Mouse (Mus musculus) cerebellum, adult 18-20 months (tissue): ENCODE results near the gene Sqstm1.
A peak's percentile ranks its signal among the peaks of the same experiment; 100 is the strongest.

Experiments
- DNase-seq, 2 experiments: peaks; one replicate each; pipeline ENCODE4 v3.0.0; 2021

Sqstm1 gene

DNA sequence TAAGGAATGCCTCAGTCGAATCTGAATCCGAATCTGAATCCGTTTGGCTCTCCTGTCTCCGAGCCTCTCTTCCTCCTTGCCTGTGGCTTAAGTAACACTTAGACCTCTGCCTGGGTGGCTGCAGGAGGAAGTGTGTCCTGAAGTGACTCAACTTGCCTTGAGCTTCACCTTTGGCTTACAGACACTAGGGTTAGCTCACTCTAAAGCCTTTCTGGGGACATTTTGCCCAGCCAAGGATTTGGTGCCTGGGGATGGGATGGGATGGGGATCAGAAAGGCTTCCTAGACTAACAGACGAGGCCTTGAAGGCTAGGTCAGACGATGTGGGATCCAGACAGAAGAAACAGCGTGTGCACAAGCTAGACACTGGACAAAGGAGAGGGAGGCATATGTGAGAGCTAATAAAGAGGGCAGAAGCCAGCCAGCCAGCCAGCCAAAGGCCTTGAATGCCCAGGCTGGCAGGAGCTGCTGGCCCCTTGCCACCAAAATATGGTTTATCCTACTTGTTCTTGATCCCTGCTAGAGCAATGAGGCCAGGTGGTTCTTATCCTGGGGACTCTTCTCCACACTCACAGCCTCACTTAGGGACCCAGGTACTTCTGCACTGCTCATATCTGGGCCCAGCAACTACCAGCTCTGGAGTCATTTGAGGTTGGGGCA, 18.8 kb upstream of the Sqstm1 start:
- peak; percentile 92 to 94 for DNase-seq

DNA sequence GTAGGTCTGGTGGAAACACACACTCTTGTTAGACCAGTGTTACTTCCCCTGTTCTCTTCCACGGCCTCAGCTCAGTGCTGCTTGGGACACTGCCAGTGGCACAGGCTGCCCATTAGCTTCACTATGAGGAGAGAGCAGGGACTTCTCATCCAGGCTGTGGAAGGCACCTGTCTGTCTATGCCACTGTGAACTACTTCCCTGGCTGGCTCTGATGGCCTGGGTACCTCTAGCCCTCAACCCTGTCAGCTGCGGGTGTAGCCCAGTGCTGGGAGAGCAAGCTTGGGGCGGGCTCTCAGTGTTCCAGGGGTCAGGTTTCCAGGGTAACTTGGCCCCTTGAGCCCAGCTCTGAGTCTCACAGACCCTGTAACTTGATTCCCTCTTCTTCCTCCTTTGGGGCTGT, 18.1 kb upstream of the Sqstm1 start:
- peak; percentile 70 to 76 for DNase-seq

DNA sequence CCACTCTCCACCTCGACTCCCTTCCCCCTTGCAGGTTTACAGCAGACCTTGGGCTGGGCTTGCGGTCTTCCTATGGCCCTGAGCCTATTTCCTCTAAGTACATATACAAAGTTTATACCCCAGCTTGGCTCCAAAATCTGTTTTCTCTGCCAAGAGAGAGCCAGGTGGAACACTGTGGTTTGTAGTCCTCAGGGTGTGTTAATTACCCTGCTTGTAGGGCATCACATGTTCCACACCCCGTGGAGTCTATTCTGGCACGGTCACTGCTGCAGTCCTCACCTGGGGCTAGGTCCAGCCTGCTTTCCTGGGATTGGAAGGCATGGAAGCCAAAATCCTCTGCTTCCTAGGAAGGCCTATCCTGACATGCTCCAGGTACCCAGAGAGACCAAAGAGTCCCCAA, 17.1 kb upstream of the Sqstm1 start:
- peak; percentile 79 to 86 for DNase-seq

DNA sequence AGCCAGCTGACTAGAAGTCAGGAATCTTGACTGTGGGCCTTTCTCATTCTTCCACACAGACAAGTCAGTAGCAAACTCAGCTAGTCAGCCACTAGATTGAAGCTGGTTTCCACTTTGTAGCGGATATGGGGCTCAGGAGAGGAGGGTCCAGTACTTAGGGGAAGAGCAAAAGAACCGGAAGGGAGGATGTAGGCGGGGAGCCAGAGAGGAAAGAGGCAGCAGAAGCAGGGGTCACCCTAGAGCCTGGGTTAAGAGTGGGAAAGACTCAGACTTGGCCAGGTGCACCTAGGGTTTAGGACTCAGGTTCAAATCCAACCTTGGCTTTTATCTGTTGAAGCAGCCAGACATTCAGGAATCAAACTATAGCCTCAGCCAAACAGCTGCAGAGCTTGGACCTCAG, 16.6 kb upstream of the Sqstm1 start:
- DNase-seq: no peak

DNA sequence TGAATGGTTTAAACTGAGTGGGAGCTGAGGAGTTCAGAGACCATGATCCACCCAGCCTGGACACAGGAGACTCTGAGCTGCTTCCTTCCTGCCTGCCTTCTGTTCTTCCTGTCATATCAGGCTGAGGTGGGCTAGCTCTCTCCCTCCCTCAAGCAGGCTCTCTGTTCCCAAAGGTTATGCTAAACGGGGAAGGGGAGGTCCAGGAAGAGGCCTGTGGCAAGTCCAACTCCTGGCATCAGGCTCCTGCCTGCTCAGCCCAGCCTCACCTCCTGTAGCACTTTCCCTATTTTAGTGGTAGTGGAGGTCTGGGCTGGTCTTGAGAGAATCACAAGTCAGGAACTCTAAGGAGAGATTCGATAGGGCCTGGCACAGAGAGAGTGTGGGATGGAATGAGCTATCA, 15.8 kb upstream of the Sqstm1 start:
- no peak for DNase-seq

DNA sequence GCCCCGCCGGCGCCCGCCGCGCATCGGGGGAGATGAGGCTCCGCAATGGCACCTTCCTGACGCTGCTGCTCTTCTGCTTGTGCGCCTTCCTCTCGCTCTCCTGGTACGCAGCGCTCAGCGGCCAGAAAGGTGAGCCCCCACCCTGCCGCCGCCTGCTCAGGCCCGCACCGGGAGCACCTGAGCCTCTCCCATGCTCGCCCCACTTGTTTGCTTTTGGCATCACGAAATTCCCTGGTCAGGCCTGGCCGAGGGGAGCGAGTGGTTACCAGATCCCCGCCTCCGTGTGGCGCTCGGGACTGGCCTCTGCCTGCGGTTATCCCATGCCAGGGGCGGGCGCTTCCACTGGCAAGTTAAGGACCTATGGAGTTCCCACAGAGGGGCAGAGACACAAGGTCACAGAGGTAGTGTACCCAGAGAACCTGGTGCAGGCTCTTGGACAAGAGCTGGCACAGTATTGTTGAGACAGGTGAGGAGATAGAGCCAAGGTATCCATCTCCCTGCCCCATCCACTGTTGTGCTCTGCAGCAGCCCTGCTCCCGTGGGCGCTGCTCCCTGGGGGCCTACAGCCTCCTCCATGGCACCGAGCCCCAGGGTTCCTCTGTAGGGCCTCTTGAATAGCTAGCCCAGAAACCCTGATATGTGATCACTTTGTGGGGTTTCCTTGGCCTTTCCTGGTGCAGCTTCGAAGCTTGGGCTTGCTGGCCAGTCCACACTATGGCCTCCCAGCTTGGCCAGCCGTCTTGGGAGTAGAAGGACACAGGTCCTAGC, 15.2 kb upstream of the Sqstm1 start:
- peak; percentile 64 to 68 for DNase-seq

DNA sequence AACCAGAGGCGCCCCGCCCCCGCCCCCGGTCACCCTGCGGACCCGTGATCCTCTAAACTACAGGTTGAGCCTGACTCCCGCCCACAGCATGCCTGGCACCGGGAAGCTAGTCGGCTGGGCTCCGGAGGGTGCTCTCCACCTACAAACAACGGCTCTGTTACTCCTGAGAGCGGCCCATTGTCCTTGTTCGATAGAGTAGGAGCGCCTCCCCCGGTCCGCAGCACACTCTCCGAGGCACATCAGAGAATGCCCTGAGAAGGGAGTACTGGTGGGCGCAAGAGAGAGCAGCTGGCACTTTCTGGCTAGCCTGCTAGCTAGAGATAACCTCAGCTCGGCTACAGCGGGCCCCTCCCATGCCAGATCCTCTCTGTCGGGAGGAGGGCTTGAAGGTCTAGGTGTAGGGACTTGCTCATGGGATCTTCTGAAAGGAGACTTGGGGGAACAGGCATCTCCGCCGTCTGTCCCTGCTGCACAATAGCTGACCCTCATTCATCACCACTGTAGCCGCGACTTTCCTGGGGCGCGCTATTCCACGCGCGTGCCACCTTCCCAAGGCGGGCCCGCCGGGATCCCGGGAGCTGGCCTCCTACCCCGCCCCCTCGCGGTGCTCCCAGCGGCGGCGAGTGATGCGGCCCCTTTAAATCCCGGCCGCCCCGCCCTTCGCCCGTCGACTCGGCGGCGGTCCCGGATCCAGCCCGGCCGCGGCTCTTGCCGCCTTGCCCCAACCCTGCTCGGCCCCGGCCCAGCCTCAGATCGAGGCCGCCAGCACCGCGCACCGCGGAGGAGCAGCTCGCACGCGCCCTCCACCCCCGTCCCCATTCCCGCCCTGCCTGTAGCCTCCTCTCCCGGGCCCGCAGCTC, 14.3 kb upstream of the Sqstm1 start:
- peak; percentile 90 to 96 for DNase-seq

DNA sequence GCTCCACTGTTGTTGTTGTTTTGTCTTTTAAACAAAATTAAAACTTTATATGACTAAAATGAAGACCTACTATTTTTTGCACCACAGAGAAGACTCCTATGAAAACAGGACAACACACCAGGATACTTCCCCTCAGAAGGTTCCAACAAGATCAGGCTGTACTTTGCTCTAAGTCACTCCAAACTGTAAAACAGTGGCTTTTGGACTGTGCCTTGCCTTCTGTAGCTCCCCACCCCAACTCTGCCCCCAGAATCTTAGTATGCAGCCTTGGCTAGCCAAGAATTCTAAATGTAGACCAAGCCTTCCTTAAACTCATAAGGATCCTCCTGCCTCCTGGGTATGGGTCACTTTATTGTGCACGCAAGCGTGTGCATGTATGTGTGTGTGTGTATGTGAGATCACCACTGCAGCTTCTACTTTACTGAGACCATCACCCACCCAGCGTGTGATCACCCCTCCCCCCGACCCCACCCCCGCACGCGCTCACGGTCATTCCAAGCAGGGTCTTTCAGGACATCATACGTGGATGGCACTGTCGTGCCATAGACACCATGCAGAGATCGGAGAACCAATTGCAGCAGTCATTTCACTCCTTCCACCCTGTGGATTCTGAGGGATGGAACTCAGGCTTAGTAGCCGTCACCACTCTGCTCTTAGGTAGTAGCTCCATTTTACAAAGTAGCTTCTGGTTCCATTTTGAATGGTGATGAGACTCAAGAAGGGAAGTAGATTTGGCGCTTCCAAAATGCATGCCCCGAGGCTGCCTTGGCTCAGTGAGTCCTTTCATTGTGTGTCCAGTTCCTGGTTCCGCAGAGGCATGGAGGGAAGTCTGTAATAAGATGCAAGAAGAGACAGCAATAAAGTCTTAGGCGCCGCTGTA, 13.4 kb upstream of the Sqstm1 start:
- no peak for DNase-seq

DNA sequence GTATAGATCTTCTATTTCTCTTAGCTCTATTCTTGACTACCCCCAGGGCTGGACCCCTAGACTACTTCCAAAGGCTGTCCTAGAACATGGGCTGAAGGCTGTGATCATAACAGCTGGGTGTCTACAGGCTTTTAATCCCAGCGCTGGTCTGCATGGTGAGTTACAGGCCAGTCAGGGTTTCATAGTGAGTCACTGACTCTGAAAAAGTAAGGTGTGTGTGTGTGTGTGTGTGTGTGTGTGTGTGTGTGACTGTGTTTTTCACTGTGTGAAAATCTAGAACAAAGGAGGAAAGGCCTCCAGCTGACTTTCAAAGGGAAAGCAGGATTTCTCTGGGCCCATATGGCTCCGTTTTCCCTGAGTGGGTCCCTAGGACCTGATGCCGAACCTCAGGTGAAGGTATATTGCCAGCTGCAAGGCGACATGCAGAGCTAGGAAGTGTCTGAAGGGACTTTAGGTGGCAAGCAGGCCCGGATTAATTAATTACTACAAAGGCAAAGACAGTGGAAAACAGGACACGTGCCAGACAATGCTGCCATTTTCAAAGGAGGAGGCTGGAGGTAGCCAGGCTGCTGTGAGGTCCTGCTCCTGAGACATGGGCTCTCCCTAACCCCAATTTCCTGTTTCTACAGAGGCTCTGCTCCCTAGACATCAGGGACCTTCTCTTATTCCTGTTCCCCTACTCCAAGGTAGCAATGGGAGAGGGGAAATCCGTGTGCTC, 12.1 kb upstream of the Sqstm1 start:
- no peak for DNase-seq

DNA sequence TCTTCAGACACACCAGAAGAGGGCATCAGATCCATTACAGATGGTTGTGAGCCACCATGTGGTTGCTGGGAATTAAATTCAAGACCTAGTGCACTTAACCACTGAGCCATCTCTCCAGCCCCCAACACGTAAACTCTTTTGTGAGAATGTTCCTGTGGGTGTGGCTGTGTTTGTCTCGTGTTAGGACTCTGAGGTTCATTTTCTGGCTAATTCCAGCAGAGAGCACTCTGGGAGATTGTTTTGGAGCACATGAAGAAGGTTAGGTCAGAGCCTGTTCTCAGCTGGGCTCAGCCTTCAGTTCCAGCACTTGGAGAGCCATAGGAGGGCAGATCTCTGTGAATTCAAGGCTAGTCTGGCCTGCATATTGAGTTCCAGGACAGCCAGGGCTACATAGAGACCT, 9.2 kb upstream of the Sqstm1 start:
- DNase-seq: no peak

DNA sequence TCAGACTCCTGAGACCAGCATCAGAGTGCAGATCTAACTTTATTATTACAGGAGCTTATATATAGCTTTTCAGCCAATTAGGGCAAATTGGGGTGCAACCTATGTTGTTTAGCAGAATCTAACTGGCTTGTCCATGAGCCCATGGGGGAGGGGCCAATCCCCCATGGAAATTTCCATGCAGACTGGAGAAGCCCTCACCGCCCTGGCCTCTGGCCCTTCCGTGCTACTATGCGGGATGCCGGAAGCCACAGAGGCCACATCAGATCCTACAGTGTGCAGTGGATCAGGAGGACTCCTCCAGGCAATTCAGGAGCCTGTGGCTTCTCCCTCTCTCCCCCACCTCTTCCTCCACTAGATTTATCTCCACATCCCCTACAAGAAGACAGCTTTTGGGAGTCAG, 7.2 kb upstream of the Sqstm1 start:
- no peak for DNase-seq

DNA sequence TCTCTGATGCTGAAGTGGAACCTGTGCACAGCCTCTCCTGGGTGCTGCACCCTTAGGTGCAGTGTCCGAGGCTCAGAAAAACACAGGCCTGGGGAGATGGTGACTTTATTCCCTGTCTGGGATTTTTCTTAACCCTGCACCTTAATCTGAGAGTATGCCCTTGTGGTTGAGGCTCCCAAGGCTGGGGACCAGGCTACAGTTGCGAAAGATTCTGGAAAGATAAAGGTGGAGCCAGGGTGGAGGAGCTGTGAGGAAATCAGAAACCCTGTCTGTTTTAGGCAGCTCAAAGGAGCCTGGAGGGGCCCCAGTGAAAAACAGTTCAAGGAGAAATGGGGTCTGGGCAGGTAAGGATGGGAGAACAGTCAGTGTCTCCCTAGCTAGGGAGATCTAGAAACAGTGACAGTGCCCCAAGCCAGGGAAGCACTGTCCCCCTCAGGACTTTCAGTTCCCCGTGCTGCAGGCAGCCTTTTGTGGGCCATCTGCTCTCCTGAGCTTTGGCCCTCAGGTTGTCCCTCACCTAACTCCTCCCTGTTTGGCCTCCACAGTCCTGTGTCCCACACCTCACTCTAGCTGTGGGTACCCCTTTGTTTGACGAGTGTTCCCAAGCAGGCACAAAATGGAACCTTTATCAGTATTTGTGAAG, 6.2 kb upstream of the Sqstm1 start:
- DNase-seq: no peak

DNA sequence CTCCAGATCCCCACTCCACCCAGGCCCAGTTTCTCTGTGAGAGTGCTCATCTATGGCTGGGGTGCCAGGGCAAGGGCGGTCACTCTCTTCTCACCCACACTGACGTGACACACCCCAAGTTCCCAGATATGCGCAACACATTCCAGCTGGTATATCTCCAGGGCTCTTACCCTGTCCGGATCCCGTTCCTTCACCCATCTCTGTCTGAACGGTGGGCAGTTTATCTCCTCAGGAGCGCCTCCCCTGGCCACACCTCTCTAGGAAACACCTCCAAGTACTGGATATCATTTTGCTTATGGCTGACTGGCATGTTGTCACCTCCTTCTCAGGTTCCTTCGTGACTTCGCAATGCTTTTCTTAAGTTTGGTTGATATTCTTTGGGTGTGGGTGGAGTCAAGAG, 5.0 kb upstream of the Sqstm1 start:
- no peak for DNase-seq

DNA sequence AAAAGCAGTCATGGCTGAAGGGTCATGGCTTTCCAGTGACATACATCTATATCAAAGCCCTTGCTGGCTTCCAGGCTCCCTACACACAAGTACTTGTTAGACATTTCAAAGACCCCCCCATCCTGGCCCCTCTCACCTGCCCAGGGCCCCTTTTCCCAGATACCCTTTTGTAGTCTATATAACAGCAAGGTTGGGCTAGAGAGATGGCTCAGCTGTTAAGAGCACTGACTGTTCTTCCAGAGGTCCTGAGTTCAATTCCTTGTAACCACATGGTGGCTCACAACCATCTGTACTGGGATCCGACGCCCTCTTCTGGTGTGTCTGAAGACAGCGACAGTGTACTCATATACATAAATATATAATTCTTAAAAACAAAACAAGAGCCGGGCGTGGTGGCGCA, 4.0 kb upstream of the Sqstm1 start:
- no peak for DNase-seq

DNA sequence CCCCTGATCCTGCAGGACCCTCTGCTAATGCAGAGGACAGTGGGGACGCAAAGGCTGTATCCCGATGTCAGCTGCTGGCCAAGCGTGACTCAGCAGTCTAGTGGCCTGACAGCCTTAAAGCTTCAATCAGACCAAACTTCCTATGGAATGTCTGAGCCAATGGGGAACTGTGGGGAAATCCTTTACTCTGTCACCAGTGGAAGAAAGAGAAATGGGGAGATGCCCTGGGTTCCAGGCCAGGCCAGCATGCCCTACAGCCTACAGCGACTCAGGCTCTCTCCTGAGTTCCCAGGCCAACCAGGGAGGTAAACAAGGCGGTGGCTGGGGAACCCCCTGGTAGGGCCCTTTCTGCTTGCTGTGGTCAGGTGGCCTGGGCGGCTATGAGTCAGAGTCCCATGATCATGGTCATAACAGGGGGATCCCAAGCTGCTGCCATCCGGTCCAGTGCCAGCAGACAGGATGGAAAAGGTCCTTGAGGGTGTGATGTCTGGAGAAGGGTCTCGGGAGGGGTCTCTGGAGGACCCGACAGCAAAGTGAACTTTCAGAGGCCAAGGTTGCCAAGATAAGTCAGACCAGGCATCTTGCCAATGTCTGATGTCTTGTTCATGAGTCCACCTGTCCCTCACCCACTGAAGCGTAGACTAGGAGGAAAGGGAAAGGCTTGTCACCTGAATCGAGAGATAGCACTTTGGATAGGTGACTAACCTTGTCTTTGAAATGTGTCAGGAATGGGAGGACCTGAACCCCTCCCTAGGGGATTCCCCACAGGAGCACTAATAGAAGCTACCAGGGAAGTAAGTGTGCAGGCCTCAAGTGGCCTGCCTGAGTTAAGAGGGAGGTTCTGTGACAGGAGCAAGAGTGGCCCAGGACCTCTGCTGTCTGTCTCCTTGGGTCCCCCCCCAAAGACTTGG, 2.5 kb upstream of the Sqstm1 start:
- peak; percentile 62 to 73 for DNase-seq

DNA sequence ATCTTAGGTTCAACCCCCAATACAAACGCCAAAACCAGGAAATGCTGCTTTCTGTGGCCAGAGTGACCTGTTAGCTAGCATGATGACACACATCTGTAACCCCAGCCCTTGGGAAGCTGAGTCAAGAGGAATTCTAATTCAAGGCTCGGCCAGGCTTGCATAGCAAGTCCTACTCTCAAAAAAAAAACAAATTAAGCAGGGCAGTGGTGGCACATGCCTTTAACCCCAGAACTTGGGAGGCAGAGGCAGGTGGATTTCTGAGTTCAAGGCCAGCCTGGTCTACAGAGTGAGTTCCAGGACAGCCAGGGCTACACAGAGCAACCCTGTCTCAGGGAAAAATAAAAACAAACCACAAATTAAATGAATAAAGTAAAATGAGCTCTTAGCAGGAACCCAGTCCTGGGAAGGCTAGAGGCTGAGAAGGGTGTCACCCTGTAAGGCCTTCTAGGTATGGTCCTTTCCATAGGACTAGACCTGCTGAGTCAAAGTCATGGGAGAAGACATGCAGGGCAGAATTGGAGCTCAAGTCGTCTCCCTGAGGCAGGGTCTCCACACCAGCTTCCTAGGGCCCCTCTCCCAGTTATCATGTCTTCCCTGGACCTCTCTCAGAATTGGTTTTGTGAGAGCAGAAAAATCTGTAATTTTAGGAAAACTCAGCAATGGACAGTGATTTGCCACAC, 1.6 kb upstream of the Sqstm1 start:
- DNase-seq: no peak

DNA sequence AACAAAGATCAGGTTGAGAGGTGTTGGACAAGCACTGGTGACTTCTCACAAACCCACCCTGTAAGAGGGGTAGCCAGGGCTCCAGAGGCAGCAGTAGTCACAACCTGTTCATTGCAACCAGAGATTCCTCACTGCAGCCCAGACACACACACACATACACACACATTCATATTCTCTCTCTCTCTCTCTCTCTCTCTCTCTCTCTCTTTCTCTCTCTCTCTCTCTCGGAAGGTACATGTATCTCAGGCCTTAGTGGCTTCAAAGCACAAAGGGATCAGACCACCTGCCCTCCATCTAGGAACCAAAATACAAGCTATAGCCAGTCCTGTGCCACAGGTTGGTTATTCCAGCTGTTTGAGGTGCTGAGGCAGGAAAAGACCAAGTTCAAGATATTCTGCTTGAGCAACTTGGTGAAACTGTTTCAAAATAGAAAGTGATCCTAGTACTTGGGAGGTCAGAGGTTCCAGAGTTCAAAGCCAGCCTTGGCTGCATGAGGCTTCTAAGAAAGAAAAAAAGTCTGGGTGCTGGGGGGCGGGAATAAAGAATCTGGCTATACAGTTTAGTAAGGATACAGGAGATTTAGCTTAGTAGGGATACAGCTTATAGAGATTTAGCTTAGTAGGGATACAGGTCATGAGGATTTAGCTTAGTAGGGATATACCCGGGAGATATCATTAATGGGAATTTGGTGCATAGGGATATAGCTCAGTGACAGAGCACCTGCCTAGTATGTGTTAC, 864 bp upstream of the Sqstm1 start:
- no peak for DNase-seq

DNA sequence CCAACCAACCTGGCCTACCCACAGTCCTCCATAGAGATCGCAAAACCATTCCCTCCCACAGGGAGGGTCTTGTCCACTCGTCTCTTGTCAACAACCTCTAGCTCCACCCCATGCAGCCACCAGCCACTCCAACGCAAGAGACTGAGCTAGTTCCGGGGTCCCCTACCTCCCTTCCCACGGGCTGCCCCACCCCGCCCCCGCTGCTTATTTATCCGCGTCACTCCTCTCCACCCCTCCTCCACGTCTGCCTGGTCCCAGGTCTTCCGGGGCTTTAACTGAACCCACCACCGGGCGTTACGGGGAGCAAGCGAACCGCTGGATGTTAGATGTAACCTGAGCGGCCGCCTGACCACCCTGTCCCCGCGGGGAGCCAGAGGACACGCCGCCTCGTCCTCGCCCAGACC, 524 bp downstream of the Sqstm1 start:
- DNase-seq: peak; percentile 85 to 94

DNA sequence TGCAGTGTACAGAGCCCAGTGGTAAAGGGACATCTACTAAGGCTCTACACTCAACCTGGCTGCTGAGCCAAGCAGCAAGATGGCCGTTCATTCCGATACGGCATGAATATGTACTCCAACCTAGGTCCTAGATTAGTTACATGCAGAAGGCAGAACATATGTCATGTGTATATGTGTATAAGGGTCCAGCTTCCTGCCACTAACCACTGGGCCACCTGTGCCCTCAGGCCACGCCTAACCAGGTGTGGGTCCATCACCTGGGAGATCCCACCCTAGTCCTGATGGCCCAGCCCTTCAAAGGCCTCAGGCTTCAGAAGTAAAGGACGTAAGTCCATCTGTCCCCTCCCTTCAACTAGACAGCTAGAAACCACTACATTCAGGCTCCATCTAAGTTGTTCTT, 2.6 kb downstream of the Sqstm1 start:
- no peak for DNase-seq
